Mouse (Mus musculus) retina, embryonic 14.5 days (tissue): ENCODE results near the gene Pigg.
"Not testable (repeated sequence)": the region's sequence is repeated elsewhere in the genome, so short reads cannot be mapped to it uniquely, and the experiment has no call there.

Source experiments
- DNase-seq: peaks from one replicate; pipeline ENCODE4 v3.0.0-alpha.2; 2015; ENCODE audit warnings: low spot score

The Pigg gene

DNA sequence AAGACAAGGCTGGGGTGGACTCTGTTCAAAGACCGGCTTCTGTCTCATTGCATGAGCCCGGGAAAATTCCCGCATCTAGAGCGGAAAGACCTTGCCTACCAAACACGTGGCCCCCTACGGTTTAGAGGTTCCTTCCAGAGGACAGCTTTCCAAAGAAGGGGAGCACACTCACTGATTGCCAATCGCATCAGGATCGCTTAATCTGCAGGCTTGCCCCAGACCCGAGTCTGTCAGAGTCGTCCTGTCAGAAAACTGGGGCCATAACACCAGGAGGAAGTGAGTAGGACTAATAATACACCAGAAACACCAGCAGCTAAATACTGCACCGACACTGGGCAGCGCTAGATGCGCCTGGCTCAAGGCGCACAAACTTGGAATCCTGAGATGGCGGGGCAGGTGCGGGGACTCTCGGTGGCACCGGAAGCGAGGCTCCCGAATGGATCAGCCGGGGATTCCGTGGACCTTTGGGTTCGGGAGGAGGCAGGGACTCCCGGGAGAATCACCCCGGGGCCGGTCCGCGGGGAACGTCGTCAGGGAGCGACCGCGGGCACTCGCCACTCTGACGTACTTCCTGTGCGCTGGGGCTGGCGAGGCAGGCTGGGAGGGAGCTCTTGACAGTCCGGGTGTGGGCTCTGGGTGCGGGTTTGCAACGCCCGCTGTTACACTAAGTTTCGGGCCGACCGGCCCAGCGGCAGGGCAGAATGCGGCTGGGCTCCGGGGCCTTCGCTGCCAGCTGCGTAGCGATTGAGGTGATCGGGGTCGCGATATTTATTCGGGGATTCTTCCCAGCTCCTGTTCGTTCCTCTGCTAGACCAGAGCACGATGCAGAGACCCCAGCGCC is at the start of gene Pigg:
Gene Pigg (plus strand): TSS at position 386 of the 841 bp plus-strand sequence.
- DNase-seq = peak; percentile 88

DNA sequence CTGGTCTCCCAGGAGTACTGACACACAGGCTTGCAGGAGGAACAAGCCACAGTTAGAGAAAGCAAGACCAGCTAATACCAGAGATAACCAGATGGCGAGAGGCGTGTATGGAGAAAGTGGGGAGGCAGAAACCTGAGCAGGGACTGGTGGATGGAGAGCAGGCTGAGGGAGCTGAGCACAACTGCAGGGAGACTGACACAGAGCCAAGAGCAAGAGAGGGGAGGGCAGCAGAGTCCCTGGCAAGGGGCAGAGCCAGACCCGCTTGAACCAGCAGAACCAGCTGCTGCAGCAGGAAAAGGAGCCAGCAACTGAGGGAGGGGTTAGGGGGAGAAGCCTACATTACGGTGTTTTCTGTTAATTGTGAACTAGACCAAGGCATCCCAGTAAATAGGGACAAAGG is 49.7 kb upstream of the Pigg start:
- DNase-seq = no peak

DNA sequence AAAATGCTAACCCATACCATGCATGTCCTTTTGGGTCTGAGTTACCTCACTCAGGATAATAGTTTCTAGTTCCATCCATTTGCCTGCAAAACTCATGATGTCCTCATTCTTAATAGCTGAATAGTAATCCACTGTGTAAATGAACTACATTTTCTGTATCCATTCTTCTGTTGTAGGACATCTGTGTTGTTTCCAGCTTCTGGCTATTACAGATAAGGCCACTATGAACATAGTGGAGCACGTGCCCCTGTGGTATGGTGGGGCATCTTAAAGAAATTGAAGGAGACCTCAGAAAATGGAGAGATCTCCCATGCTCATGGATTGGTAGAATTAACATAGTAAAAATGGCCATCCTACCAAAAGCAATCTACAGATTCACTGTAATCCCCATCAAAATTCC is 48.6 kb upstream of the Pigg start:
- DNase-seq = not testable (repeated sequence)

DNA sequence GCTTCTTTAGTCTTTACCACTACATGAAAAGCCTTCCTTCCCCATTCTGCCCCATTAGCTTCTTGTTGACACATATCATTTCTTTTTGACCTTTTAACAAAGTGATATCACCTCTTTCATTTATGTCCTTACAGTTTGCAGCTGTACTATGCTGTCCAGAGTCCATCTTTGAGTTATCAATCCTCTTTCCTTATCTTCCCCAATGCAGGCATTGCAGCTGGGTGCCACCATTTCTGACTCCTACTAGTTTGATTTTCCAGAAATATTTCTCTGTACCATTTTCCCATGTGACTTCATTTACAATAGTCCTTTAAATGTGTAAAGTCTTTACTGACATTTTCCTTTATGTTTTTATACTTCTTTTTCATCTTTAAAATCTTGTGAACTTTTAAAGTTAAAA is 45.4 kb upstream of the Pigg start:
- no peak for DNase-seq

DNA sequence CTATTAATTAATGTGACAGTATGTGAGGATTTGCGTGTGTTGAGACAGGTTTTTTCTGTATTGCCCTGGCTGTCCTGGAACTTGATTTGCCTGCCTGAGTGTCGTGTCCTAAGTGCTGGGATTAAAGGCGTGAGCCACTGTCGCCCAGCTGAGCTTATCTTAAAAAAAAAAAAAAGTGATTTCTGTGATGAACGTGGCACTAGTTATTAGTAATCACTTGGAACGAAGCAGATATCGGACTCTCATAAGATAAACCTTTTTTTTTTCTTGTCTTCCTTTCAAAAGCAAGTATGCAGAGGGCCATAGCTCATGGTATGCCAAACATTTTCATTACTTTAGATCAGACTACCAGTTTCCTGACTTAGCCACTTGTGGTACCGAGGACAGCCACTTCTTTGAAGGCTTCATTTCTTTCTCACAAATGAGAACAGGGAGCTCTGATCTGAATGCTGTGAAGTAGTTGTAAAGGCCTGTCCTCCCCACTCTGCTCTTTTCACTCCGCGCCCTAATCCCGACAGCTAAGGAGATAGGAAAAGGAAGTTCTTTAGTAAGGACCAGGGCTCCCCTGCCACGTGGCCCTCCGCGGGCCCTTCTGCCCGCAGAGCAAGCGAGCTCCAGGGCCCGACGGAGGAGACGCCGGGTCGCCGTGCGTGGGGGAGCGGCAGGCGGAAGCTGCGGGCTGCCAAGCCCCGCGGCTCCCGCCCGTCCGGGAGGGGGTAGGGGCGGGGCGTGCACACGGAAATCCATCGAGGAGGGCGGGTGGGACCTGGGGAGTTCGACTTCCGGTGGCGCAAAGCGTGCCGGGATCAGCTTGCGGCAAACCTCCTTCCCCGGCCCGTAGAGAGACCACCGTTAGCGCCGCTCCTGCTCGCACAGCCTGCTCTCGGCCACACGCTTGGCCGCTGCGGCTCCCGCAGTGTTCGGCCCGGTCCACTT is 44.0 kb upstream of the Pigg start, which contains the start of gene Dr1:
Gene Dr1 (plus strand): TSS at position 771 of the 936 bp plus-strand sequence.
- peak; percentile 87 for DNase-seq

DNA sequence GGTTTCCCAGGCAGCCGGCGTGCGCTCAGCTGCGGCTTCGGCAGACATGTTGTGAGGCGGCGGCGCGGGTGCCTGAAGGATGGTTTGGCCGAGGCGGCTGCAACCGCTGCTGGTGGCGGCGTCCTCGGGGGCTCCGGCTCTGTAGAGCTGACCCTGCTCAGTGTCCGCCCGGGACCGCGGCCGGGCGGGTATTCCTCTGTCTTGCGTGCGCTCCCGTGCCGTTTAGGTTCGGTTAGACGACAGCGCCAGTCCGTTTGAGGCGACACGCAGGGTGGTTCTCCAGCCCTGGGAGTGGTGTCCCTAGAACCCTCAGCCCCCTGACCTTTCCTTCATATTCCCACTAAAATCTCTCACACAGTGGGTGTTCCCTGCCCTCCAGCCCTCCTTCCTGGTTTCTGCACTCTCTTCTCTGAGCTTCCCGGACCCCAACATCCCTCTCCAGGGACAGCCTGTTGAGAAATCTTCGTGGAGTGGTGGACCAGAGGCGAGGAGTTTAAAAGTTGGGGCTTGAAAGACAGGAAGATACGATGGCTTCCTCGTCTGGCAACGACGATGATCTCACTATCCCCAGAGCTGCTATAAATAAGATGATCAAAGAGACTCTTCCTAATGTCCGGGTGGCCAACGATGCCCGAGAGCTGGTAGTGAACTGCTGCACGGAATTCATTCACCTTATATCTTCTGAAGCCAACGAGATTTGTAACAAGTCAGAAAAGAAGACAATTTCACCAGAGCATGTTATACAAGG is 43.2 kb upstream of the Pigg start:
- DNase-seq = no peak

DNA sequence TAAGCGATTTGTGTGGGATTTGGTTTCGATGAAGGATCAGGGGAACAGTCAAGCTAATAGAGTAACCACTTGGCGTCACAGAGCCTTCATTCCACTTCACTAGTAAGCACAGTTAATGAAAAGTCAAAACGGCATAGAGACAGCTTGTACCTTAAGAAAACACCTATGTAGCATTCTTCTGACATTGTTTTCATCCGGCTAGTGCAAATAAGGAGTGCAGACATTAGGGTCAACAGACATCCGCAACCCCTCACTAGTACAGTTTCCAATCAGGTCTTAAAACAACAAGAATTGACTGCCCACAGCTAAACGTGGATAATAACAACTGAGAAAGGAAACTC is 42.6 kb upstream of the Pigg start:
- DNase-seq = no peak

DNA sequence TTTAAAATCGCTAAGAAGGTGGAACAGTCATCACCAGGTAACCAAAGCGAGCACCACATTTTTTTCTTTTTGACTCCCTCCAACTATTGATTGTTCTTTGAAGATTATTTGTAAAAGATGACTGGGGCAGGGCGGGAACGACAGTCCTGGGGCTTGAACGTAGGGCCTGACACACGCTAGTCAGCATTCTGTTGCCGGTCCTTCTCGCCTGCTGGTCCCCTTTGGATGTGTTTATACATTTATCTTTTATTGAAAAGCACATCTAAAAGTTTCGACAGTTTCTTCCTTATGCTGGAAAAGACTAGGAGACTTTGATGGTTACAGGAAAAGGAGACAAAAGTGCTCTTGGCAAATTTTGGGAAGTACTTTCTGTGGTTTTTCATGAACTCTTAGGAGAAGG is 42.0 kb upstream of the Pigg start:
- no peak for DNase-seq

DNA sequence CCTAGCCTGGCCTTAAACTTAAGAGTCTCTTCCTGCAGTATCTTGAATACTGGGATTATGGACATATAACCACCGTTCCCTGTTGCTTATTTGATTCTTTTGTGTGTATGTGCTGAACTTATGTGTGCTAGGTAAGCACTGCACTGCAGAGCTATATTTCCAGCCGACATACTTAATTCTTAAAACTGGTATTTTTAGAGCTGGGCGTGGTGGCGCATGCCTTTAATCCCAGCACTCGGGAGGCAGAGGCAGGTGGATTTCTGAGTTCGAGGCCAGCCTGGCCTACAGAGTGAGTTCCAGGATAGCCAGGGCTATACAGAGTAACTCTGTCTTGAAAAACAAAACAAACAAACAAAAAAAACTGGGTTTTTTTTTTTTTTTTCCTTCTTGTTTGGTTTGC is 41.1 kb upstream of the Pigg start:
- DNase-seq = not testable (repeated sequence)

DNA sequence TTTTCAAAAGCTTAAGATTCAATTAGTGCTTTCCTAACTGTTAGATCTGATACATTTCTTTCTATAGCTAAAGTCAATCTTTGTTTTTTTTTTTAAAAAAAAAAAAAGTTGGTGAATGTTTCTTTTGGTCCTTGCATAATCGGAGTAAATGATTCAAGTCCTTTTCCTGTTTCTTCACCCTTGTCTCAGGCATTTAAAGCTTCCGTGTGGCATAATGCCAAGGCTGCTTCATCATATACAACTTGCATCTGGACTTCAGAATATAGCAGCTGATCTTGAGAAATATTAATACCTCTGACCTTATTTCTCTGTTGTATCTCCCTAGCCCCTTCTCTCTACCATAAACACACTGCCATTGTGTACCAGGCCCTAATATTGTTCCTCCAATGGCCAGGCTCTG is 25.5 kb upstream of the Pigg start:
- DNase-seq = no peak

DNA sequence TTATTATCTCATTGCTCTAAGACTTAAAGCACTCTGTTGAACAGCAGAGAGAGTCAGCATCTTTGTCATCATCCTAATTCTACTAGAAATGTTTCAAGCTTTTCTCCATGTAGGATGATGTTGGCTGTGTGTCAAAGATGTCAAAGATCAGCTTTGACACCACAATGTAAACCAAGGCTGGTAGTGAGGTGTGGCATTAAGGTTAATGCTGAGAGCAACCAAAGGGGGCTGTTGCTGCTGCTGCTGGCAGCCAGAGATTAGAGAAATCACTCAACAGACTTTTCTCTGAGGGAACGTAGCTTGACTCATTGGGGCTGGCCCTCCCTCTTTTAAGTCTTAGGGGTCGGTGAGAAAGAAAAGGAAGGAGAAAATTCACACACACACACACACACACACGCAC is 10.8 kb upstream of the Pigg start:
- no peak for DNase-seq

DNA sequence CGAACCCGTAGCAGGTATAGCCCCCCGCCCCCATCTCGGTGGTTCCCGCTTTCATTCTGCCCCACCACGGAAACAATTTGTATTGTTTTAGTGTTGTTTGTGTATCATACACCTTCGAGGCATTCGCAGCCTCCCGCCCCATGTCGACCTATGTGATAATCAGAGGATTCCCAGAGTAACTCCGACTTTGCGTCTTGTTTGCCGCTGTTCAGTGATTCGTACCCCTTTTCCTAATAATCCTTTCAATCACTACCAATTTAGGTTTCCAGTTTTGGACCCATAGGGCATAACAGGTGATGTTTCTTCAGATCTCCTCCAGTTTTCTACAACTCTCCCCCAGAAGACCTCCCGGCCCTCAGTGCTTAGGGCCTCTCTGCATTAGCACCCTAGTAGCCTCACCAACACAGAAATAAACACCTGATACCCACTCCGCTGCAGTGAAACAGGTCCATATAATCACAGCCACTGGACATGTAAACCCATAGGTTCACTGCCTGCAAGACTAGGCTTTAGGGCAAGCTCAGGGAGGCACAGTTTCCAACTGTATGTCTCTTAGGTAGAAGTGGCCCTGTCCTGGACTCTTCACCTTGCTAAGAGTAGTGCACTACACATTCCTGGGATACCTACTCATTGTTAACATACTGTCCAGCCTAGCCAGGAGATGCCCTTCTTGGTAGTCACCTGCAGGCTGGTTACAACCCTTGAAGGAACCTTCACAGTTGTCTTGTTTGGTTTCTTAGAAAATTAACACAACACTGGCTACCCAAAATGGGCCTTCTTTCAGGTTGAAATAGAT is 854 bp downstream of the Pigg start:
- no peak for DNase-seq

DNA sequence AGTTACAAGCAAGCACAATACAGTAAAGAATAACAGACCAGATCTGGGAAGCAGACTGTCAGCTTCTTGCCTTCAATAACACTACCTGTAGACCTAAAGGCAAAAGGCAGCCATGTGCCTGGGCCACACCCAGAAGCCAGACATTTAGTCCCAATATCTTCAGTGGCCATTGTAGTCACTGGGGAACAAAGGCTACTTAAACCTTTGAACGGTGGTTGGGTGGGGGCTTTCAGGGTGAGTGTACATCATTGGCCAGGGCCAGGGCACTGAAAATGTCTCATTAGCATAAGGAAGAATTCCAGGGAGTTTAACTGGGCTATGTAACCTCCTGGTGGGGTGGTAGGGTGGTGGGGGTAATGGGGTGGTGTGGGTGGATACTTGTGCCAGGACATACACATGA is 18.6 kb downstream of the Pigg start:
- DNase-seq = no peak

DNA sequence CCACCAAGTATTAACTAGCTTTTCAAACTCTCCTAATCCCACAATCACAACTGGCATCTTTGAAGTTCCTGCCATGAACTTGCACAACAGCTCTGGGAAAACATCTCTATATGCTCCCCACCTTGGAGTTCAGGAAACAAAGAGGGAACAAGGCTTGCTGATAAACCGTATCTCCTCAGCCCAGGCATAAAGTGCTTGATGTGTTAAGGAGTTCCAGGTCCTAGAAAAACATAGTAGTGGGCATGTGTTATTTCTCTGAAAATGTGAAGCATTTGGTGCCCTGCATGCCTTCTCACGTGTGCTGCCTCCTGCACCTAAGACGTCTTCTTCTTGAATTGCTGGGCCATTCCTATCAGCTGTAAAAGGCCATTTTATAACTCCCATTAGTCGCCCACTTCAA is 25.0 kb downstream of the Pigg start:
- DNase-seq = no peak

DNA sequence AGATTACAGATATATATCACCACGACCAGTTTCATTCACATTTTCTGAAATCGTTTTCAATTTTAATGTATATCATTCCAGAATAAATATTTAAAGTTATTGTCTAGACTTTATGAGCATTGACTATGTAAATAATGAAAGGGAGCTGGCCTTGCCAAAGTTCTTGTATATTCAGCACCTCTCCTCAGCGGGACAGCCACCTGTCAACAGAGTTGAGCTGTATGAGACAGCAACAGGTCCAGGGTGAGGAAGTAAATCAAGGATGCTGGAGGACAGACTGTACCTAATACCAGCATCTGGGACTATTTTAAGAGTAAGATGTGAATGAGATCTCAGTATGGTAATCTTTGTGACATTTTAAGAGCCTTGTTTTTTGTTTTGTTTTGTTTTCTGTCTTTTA is 25.6 kb downstream of the Pigg start:
- DNase-seq = no peak

DNA sequence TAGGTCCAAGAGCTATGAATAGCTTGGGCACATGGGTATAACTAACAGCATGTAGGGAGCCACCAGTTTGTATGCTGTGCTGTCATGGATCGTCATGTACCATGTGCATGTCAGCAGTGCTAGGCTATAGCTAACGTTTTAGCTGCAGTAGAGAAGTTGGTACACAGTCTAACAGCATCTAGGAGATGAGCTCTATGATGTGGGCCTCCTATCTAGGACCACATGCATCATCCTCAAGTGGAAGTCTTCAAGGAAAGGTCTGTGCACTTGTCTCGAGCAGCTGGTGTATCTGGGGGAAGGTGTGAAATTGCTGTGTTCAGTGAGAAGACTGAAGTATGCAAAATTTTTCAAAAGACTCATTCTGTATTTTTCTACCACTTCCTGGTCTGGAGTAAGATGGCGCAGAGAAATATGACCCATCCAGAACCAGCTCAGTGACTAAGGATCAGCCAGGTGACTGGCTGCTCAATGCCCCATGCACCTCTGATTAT is 31.3 kb downstream of the Pigg start:
- DNase-seq = no peak

DNA sequence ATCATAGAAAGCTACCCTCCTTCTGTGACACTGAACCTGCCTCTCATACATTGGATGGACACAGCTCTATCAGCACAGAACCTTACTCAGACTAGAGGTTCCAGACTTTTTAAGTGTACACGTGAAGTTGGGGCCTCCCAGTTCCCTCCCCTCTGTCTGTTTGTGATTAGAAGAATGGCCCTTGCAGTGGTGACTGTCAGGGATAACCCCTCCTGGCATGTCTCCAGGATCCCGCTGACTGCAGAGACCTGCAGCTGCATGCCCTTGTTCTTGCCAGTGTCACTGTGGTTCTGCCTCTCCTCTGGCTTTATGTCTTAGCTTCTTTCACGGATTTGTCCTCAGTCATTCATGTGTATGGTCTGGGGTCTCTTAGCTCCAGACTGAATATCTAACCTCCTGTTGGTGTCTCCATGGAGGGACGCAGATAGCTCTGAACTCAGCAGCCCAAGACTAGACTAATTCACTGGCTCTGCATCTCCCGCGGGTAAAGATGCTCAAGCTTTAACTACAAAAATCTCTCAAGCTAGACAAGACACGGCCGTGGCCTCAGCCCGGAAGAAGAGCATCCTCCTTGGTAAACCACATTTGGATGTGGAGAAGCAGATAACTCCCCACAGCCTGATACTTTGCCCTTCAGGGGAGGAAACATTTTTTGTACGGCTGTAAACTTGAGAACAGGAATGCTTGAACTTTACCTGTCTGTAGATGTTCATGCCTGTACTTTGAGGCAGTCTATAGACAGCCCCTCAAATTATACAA is 33.1 kb downstream of the Pigg start:
- no peak for DNase-seq

DNA sequence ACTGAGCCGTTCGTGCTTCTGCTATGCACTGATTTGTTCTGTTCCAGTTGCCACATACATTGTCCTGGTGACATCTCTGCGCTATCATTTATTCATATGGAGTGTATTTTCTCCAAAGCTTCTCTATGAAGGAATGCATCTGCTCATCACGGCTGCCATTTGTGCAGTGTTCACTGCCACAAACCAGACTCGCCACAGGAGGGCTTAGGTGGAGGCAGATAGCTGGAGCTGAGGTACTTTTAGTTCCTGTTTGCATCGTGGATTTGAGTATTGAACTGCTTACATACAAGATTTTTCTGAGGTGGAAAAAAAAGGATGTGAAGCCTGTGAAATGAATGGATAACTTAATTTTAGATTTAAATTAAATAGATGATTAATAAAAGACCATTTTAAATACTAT is 35.4 kb downstream of the Pigg start:
- DNase-seq = no peak

DNA sequence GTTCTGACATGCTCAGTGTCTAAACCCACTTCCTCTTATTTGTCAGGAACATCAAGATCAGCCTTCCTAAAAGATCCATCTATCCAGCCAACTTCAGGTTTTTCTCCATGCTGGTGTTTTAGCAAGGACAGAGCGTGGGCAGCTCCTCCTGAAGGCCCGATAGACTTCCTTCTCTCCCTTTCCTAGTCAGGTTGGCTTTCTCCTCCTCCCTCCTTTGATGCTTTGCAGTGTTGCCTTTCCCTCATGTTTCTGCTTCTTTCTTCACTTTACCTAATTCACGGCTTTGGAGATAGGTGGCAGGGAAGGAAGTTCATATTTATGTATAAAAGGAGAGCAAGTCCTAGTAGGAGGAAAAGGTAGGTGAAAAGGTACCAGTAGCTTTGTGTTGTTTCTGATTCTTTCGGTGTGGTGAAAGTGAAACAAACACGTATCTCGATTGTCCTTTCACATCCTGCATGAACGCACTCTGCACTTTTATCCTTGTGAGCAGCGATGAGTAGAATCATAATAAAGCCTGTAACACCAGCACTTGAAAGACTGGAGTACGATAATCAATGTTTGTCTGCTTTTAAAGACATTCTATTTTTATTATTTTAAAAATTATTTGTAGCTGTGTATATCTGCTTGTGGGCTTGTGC is 37.2 kb downstream of the Pigg start:
- DNase-seq = no peak

DNA sequence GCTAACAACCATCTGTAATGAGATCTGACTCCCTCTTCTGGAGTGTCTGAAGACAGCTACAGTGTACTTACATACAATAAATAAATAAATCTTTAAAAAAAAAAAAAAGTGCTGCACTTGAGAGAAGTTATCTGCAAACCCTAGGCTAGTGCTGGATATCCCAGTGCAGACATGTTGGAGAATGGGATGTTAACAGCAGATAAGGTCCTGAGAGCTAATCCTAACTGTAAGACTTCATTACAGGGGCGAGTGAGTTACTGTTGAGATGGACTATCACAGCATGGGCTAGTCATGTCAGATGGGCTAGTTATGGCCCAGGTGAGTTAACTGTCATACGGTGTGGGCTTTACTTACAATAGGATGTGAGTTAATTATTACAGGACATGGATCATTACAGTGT is 41.6 kb downstream of the Pigg start:
- DNase-seq = no peak
